Mouse (Mus musculus) liver, embryonic 13.5 days (tissue): ENCODE measurements around the gene 1700061G19Rik. TPM values are rescaled to one million over a fixed set of nuclear protein-coding genes. Genes with fewer than 3 reads are reported as not detected.

ENCODE experiments used
- ATAC-seq: fragments of 200-750 bp; cut with Nextera tagmentation; 2 replicates; pipeline ENCODE4 v1.8.0; 2017; ENCODE audit warnings: low read depth, mild to moderate bottlenecking, moderate number of reproducible peaks, moderate library complexity
- DNase-seq: peaks from one replicate; pipeline ENCODE4 v3.0.0; 2022
- H3K27ac ChIP-seq: fragments of 300-500 bp; sonication (generic); 2 replicates; pipeline ENCODE4 v1.5.1; 2015; ENCODE audit warnings: moderate library complexity, mild to moderate bottlenecking, inconsistent platforms
- H3K27me3 ChIP-seq: fragments of 300-500 bp; sonication (generic); 2 replicates; pipeline ENCODE4 v1.6.1; 2015; ENCODE audit warnings: mild to moderate bottlenecking, inconsistent platforms
- H3K36me3 ChIP-seq: fragments of 300-500 bp; sonication (generic); 2 replicates; pipeline ENCODE4 v1.6.1; 2015; ENCODE audit warnings: mild to moderate bottlenecking, inconsistent platforms
- H3K4me1 ChIP-seq: fragments of 300-500 bp; sonication (generic); replicated peaks from 2 replicates; pipeline ENCODE4 v1.6.1; 2015; ENCODE audit warnings: inconsistent platforms
- H3K4me2 ChIP-seq: fragments of 300-500 bp; sonication (generic); 2 replicates; pipeline ENCODE4 v1.6.1; 2015; ENCODE audit warnings: inconsistent platforms, mild to moderate bottlenecking, moderate library complexity
- H3K4me3 ChIP-seq: fragments of 300-500 bp; sonication (generic); replicated peaks from 2 replicates; pipeline ENCODE4 v1.5.1; 2015; ENCODE audit warnings: mild to moderate bottlenecking, inconsistent platforms
- H3K9ac ChIP-seq: fragments of 300-500 bp; sonication (generic); 2 replicates; pipeline ENCODE4 v1.6.1; 2015; ENCODE audit warnings: mild to moderate bottlenecking, inconsistent platforms
- H3K9me3 ChIP-seq: fragments of 300-500 bp; sonication (generic); replicated peaks from 2 replicates; pipeline ENCODE4 v1.6.1; 2016; ENCODE audit warnings: inconsistent platforms
- WGBS: fragments of 180-500 bp; shearing (Covaris S2); methylation state at CpG from one replicate; pipeline ENCODE4 v1.1.7; 2015; ENCODE audit not compliant: insufficient replicate concordance; 5-methylcytosine and 5-hydroxymethylcytosine counted together
- polyA plus RNA-seq: library from polyadenylated mRNA; unstranded; fragments of >200 nt; fragmentation: Nextera tagmentation; extraction: Ambion mirVana; gene quantifications from 2 replicates; pipeline ENCODE4 v1.2.1, GENCODE M21; 2015

1700061G19Rik gene
- polyA plus RNA-seq = 0.03 and 0.08 TPM in 2 replicates

DNA sequence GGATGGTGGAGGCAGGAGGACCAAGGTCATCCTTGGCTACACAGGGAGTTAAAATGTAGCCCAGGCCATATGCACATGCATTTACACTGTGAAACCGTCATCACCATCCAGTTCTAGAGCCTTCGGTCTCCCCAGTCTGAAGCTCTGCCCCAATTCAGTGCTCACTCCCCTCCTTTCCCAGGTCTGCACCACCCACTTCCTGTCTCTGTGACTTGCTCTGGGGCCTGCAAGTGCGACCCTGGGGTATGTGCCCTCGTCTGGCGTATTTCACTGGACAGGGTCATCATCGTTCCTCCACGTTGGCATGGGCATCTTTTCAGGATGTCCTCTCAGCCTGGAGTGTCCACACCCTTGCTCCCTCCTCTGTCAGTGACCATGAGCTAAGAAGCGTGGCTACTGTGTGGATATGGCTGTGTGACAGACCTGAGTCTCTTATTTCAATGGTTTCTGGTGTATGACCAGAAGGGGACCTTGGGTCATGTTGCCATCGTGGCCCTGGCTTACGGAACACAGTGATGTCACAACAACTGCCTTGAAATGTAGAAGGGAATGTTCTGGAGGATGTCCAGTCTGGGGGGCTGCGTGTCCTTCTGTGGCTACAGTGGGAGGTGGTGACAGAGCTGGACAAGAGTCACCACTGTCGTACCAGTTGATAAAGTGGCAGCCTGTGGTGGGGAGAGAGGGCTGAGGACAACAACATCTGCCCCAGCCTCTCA, at the start of gene 1700061G19Rik:
1700061G19Rik (plus strand) TSS at position 542 of the 716 bp plus-strand sequence.
- Histone ChIP-seq H3K4me3 (no peak within 1 kb of the TSS), H3K27ac (no peak within 1 kb of the TSS), H3K36me3 (no peaks in the 10 kb centered on the region), H3K27me3 (no peaks in the 10 kb centered on the region), H3K9me3 (no peaks in the 10 kb centered on the region), H3K9ac (no peak within 1 kb of the TSS; the same call in 1 of the 2 replicates), H3K4me1 (peaks cover 7% of the 10 kb centered on the region), H3K4me2 (no peak within 1 kb of the TSS)
- no peak for ATAC-seq
- DNase-seq = no peak
- 51% methylated on average over 12 of the region's 12 CpGs for WGBS

DNA sequence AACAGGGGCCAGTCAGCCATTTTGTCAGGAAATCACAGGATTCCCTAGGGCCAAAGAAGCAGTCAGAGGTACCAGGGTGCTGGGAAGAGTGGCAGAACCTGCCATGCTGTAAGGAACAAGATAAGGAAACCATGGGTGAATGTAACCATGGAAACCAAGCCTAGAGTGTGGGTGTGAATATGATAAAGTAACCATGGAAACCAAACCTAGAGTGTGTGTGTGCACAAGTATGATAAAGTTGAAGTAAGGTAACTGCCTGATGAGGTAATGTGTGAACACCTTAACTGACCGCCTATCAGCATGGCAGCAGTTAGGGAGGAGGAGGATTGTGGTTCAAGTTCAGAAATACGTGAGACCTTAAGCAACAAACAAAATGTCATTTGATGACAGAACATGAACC, 48.6 kb upstream of the 1700061G19Rik start:
- WGBS = 13% methylated on average over 2 of the region's 2 CpGs
- Histone ChIP-seq H3K27ac (peak overlapping the region; percentile 95), H3K36me3 (peaks cover 8% of the 10 kb centered on the region), H3K9ac (peak overlapping the region; percentile 91), H3K4me2 (peak overlapping the region; percentile 91), H3K27me3 (0 out of 2 replicates have a peak, but pooled peaks cover 8% of the 10 kb centered on the region), H3K4me1 (peaks cover 76% of the 10 kb centered on the region), H3K4me3 (peak overlapping the region; percentile 88), H3K9me3 (no peaks in the 10 kb centered on the region)
- peak; percentile 78 for DNase-seq
- peak; percentile 64 for ATAC-seq

DNA sequence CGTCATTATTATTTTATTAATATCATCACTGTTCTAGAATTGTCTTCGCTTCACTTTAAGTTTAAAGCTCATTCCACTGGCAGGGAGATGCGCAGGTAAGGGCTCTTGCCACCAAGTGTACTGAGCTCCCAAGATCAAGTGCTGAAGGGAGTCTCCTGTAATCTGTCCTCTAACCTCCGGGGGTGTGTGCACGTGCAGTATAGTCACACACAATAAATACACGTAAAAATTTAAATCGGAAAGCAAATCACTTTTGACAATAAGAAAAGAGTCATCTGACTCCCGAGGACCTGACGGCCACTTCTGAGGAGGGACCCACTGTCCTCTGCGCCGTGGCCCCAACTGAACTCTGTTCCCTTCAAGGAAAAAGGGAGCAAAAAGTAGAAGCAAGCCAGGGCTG, 46.1 kb upstream of the 1700061G19Rik start:
- Histone ChIP-seq H3K9me3 (no peaks in the 10 kb centered on the region), H3K9ac (peak overlapping the region; percentile 91), H3K4me3 (peak overlapping the region; percentile 88), H3K36me3 (peaks cover 2% of the 10 kb centered on the region; the same call in 1 of the 2 replicates), H3K4me2 (peak overlapping the region; percentile 91), H3K4me1 (peaks cover 71% of the 10 kb centered on the region), H3K27me3 (0 out of 2 replicates have a peak, but pooled peaks cover 8% of the 10 kb centered on the region), H3K27ac (peak overlapping the region; percentile 95)
- ATAC-seq (no peak), DNase-seq (no peak)
- 36% methylated on average over 11 of the region's 11 CpGs for WGBS

DNA sequence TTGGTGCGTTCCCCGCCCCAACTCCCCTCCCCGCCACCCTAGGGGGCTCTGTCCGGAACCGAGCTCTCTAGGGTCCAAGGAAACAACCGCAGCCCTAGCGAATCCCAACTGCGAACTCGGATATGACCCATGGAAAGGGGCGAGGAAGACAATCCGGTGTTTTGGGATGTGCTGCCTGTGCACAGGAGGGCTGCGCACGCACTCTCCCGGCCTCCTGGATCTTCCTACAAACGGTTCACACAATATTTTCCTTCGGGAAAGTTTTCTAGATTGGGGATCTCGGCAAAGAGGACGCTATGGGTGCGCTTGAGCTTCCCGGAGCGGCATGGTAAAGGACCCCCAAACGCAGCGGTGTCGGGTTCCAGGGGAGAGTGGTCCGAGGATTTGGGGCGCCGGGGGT, 45.5 kb upstream of the 1700061G19Rik start:
- Histone ChIP-seq H3K9me3 (no peaks in the 10 kb centered on the region), H3K36me3 (no peaks in the 10 kb centered on the region), H3K9ac (peak overlapping the region; percentile 91), H3K4me3 (peak overlapping the region; percentile 88), H3K4me1 (peaks cover 65% of the 10 kb centered on the region), H3K27me3 (0 out of 2 replicates have a peak, but pooled peaks cover 8% of the 10 kb centered on the region), H3K27ac (peak overlapping the region; percentile 95), H3K4me2 (peak overlapping the region; percentile 91)
- ATAC-seq = no peak
- under 1% methylated on average over 27 of the region's 27 CpGs for WGBS
- no peak for DNase-seq

DNA sequence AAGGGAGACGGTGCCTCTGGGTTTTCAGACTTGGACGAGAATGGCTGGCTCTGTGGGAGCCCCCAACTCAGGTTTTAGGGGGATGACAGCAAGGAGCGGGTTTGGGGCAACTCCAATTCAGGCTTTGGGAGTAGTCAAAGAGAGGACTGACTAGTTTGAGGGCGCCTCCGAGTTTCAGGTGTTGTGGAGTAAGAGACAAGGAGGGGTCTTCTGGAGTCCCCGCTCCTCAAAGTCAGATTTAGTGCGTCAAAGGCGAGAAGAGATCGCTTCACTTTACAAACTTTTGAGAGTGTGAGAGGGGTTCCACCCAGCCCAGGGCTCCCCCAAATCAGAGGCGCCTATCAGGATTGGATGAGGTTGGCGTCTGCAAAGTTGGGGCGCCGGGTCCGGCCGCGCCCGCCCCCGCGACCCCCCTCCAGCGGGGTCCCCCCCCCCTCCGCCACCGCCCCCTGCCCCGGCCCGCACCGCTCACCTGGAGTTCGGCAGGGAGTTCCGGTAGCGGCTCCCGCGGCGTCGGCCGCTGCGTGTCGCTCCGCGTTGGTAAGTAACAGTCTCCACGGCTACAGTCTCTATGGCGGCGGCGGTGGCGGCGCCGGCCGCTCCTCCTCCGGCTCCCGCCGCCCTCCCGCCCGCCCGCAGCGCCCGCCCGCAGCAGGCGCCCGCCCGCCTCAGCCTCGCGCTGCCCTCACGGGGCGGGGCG, 44.7 kb upstream of the 1700061G19Rik start, which contains the start of gene Rfx2:
Rfx2 (minus strand) TSS at position 603 of the 700 bp plus-strand sequence.
- peak; percentile 3 for ATAC-seq
- Histone ChIP-seq H3K4me3 (peak within 1 kb of the TSS; percentile 88), H3K9ac (peak within 1 kb of the TSS; percentile 91), H3K4me1 (peaks cover 58% of the 10 kb centered on the region), H3K9me3 (no peaks in the 10 kb centered on the region), H3K27me3 (0 out of 2 replicates have a peak, but pooled peaks cover 8% of the 10 kb centered on the region), H3K27ac (peak within 1 kb of the TSS; percentile 95), H3K36me3 (no peaks in the 10 kb centered on the region), H3K4me2 (peak within 1 kb of the TSS; percentile 91)
- no peak for DNase-seq
- WGBS = 2% methylated on average over 23 of the region's 62 CpGs

DNA sequence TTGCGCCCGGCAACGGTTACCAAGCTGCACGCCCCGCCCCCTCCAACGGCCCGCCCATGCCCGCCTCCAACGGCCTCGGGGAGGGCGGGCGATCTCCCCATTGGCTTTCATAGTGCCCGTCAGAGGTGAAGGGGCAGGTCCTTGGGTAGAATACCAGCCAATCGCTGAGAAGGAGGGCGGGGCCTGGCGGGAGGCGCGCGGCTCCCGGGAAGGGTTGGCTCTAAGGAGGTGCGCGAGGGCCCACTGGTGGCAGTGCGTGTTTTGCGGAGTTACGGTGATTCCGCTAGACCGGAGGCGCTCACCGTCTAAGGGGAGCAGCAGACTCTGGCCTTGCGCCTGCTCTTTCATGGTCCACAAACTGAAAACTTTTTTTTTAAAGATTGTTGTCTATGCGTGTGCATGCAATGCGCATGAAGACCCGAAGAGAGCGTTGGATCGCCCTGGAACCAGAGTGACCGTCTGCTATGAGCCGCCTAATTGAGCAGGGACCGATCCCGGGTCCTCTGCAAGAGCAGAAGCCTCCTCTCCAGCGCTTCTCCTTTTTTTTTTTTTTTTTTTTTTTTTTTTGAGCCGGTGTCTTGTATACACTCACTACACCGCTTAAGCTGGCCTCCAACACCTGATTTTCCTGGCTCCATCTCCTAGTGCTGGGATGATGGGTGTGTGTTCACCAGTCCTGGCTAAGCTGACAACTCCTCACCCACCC, 44.0 kb upstream of the 1700061G19Rik start:
- Histone ChIP-seq H3K9ac (peak overlapping the region; percentile 74), H3K27me3 (0 out of 2 replicates have a peak, but pooled peaks cover 8% of the 10 kb centered on the region), H3K27ac (peak overlapping the region; percentile 51), H3K4me3 (peak overlapping the region; percentile 88), H3K9me3 (no peaks in the 10 kb centered on the region), H3K4me1 (peaks cover 58% of the 10 kb centered on the region), H3K36me3 (no peaks in the 10 kb centered on the region), H3K4me2 (peak overlapping the region; percentile 91)
- peak; percentile 98 for DNase-seq
- peak; percentile 91 for ATAC-seq
- under 1% methylated on average over 42 of the region's 42 CpGs for WGBS

DNA sequence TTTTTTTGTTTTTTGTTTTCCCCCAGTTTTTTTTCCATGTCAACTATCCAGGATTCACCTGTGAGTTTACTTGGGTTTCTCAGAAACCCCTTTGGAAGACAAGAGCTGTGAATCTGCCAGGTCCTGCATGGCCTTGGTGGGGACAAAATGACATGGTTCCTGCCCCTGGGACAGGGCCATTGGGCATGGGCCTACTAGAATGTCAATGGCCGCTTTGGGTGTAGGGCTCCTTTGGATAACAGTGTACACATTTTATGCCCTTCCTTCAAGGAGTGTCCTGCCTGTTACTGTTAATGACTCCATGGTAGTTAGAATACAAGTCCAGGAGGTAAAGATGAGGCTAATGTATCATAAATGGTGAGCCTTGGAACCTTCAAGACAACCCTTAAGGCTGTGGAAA, 42.4 kb upstream of the 1700061G19Rik start:
- 66% methylated on average over 1 of the region's 1 CpGs for WGBS
- no peak overlapping the region for H3K27ac ChIP-seq
- peaks cover 21% of the 10 kb centered on the region; the same call in 1 of the 2 replicates for H3K27me3 ChIP-seq
- H3K4me1 ChIP-seq = peaks cover 45% of the 10 kb centered on the region
- no peaks in the 10 kb centered on the region for H3K36me3 ChIP-seq
- DNase-seq (no peak), ATAC-seq (no peak)
- no peak overlapping the region for H3K4me2 ChIP-seq
- H3K9me3 ChIP-seq = no peaks in the 10 kb centered on the region
- no peak overlapping the region for H3K9ac ChIP-seq
- no peak overlapping the region for H3K4me3 ChIP-seq

DNA sequence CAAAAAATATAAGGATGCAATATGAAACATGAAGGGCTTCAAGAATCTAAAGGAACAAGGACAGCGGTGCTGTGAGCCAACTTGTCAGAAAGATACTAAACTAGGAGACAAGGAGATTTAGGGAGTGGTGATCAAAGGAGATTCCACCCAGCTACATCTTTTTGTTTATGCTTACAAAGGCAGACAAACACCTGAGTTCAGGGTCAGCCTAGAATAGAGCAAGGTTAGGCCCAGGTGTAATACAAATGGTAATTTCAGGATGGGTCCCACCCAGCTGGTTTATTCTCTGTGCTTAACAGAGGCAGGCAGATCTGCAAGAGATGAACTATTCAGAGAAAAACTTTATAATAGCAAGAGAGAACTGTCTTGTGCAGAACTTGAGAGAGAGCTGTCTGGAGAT, 41.9 kb upstream of the 1700061G19Rik start:
- no peak overlapping the region for H3K4me3 ChIP-seq
- H3K9ac ChIP-seq = no peak overlapping the region
- 84% methylated on average over 1 of the region's 1 CpGs for WGBS
- H3K36me3 ChIP-seq = no peaks in the 10 kb centered on the region
- no peak overlapping the region for H3K4me2 ChIP-seq
- H3K4me1 ChIP-seq = peaks cover 41% of the 10 kb centered on the region
- no peaks in the 10 kb centered on the region for H3K9me3 ChIP-seq
- ATAC-seq = no peak
- DNase-seq = no peak
- H3K27me3 ChIP-seq = peaks cover 24% of the 10 kb centered on the region; the same call in 1 of the 2 replicates
- H3K27ac ChIP-seq = no peak overlapping the region

DNA sequence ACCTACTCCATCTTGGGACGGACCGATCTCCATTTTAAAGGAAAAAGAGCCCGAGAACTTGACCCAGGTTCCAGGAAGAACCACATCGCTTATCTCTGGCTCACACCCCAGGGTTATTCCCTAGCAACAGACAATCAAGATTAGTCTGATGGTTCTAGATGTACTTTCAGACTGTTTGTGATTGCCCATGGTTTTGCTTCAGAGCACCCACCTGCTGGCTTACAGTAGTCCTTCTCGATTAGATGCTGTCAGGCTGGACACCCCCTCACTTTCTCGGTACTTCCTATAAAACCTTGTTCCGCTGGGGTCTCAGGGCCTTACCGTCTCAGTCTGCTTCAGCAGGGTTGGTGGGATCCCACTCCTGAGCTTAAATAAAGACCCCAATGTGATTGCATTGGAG, 38.9 kb upstream of the 1700061G19Rik start:
- Histone ChIP-seq H3K4me1 (peaks cover 20% of the 10 kb centered on the region), H3K27ac (no peak overlapping the region), H3K9ac (no peak overlapping the region), H3K4me3 (no peak overlapping the region), H3K36me3 (no peaks in the 10 kb centered on the region), H3K9me3 (no peaks in the 10 kb centered on the region), H3K4me2 (no peak overlapping the region), H3K27me3 (peaks cover 25% of the 10 kb centered on the region; the same call in 1 of the 2 replicates)
- ATAC-seq (no peak), DNase-seq (no peak)
- 56% methylated on average over 8 of the region's 8 CpGs for WGBS

DNA sequence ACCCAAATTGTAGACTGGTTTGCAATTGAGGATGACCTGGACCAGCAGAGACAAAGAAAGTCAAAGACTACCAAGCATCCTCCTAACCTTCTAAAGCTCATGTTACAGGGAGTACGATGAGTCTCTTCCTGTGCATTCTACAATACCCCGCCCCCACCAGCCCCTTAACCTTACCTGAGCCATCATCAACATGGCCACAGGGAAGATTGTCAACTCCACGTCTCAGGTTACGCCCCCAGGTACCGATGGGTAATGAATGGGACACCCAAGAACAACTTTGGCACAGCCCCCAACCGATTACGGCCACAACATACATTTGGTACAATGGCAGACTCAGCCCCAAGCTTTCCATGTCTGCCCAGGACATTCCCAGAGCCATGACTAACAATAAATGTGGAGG, 34.8 kb upstream of the 1700061G19Rik start:
- H3K36me3 ChIP-seq = no peaks in the 10 kb centered on the region
- H3K9ac ChIP-seq = no peak overlapping the region
- no peak overlapping the region for H3K27ac ChIP-seq
- WGBS = 71% methylated on average over 7 of the region's 7 CpGs
- H3K27me3 ChIP-seq = peaks cover 25% of the 10 kb centered on the region; the same call in 1 of the 2 replicates
- H3K9me3 ChIP-seq = no peaks in the 10 kb centered on the region
- H3K4me3 ChIP-seq = no peak overlapping the region
- no peak for ATAC-seq
- peaks cover 12% of the 10 kb centered on the region for H3K4me1 ChIP-seq
- H3K4me2 ChIP-seq = no peak overlapping the region
- DNase-seq = no peak

DNA sequence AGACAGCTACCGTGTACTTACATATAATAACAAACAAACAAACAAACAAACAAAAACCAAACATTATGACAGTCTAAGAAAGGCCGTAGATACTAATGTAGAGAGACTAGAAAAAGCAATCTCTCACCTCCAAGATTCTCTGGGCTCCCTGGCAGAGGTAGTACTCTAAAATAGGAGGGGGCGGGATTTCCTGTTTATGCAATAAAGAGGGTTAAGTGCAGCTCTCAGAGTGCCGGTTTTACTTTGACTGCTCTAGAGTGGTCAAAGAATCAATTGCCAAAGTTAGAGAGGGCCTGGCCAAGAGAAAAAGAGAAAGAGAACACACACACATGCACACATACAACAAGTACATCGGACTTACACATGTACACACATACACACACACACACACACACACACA, 33.1 kb upstream of the 1700061G19Rik start:
- no peak overlapping the region for H3K4me3 ChIP-seq
- no peaks in the 10 kb centered on the region for H3K4me1 ChIP-seq
- peaks cover 19% of the 10 kb centered on the region; the same call in 1 of the 2 replicates for H3K27me3 ChIP-seq
- H3K9me3 ChIP-seq = no peaks in the 10 kb centered on the region
- H3K9ac ChIP-seq = no peak overlapping the region
- no peak overlapping the region for H3K4me2 ChIP-seq
- H3K36me3 ChIP-seq = no peaks in the 10 kb centered on the region
- no peak for ATAC-seq
- H3K27ac ChIP-seq = no peak overlapping the region
- 47% methylated on average over 5 of the region's 5 CpGs for whole genome bisulfite sequencing
- no peak for DNase-seq
